Mouse (Mus musculus): ENCODE measurements around the gene Ppm1h. TPM values are rescaled to one million over a fixed set of nuclear protein-coding genes. Genes with fewer than 3 reads are reported as not detected.

Gene Ppm1h
- polyA plus RNA-seq, 1 experiment from 2014 or later, result 2.2 TPM

DNA sequence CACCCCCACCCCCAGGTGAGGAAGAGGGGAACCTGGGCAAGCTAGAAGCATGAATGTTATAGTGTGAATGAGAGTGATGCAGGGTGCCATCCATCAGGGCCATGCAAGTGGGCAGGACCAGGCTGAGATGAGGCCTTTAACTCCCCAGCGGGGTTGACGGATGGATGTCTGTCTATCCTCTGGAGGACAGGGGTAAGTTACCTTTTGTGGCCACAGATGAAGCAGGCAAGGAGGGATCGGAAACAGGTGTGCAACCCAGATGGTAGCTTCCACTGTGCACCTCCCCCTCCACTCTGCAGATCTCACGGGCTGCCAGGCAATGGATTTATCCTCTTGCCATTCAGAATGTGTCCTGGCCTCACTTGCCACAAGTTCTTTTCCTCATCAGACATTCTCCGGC lies 222.8 kb downstream of the Ppm1h start:
- Histone ChIP-seq H3K4me1 (replicated peaks) (no peaks in the 10 kb centered on the region), H3K4me2 (no peak overlapping the region), H3K9ac (no peak overlapping the region), H3K27ac (replicated peaks) (no peak overlapping the region), H3K9me3 (replicated peaks) (no peaks in the 10 kb centered on the region), H3K4me3 (replicated peaks) (no peak overlapping the region), H3K36me3 (replicated peaks) (no peaks in the 10 kb centered on the region), H3K27me3 (no peaks in the 10 kb centered on the region)
- 76% methylated on average over 5 of the region's 5 CpGs for WGBS (ENCODE audit: insufficient replicate concordance)
- no peak for ATAC-seq (ENCODE audit: insufficient read depth)

DNA sequence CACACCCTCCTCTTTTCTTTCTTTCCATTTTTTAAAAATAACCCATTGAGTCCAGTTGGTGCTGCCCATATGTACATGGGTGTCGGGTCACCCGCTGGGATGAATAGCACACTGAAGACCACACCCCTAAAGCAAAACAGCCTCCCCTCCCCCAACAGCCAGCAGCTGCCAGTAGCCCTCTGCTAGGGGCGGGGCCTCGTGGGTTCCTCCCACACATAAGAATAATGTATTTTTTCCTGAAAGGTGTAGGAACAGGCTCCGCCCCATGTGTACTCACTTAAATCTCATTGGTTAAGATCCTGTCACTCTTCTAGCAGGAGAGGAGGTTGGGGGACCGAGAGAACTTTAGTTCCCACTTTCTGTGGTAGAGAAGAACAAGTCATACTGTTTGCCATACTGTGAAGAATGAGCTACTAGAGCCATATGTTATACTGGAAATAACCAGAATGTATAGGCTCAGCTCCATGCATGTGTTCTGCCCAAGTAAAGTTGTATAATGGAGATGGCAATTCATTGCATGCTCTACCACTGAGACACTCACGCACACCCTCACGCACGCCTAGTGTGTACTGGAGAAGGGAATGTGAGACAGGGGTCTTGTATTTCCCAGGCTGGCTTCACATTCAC lies 231.0 kb downstream of the Ppm1h start:
- Histone ChIP-seq H3K4me3 (replicated peaks) (no peak overlapping the region), H3K36me3 (replicated peaks) (no peaks in the 10 kb centered on the region), H3K4me1 (replicated peaks) (peaks cover 3% of the 10 kb centered on the region; the same call in 1 of the 2 replicates), H3K4me2 (no peak overlapping the region), H3K9me3 (replicated peaks) (no peaks in the 10 kb centered on the region), H3K9ac (no peak overlapping the region), H3K27ac (replicated peaks) (no peak overlapping the region), H3K27me3 (no peaks in the 10 kb centered on the region)
- ATAC-seq (ENCODE audit: insufficient read depth), result 0 out of 2 replicates have a peak, but pooled peaks have one; percentile 20
- WGBS (ENCODE audit: insufficient replicate concordance), result 50% methylated on average over 9 of the region's 9 CpGs

DNA sequence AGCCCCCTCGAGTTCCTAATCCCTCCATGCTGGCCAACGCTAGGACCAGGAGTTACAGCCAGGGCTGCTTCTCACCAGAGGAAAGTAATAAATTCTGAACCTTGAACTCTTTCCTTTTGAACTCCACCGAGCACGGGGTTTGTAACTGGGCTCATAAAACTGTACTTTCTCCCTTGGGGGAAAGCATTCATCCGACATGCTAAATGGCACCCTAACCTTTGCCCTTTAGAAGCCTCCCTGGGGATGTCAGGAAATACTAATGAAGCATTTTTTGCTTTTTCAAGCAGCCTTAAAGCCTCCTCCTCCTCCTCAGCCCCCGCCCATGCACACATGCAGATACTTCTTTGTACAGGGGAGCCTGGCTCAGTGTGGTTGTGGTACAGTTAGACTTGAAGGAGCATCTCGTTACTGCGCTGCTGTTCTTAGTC lies 232.2 kb downstream of the Ppm1h start:
- ATAC-seq (ENCODE audit: insufficient read depth), result no peak
- Histone ChIP-seq H3K4me1 (replicated peaks) (peaks cover 3% of the 10 kb centered on the region; the same call in 1 of the 2 replicates), H3K4me2 (no peak overlapping the region), H3K27me3 (no peaks in the 10 kb centered on the region), H3K4me3 (replicated peaks) (no peak overlapping the region), H3K9me3 (replicated peaks) (no peaks in the 10 kb centered on the region), H3K36me3 (replicated peaks) (no peaks in the 10 kb centered on the region), H3K9ac (no peak overlapping the region), H3K27ac (replicated peaks) (no peak overlapping the region)
- 59% methylated on average over 8 of the region's 8 CpGs for WGBS (ENCODE audit: insufficient replicate concordance)

GRCm38 (mm10) chr10:122911668-122912067 lies 233.1 kb downstream of the Ppm1h start:
- WGBS (ENCODE audit: insufficient replicate concordance), result 73% methylated on average over 8 of the region's 8 CpGs
- Histone ChIP-seq H3K4me2 (no peak overlapping the region), H3K27ac (replicated peaks) (no peak overlapping the region), H3K9me3 (replicated peaks) (no peaks in the 10 kb centered on the region), H3K4me1 (replicated peaks) (peaks cover 3% of the 10 kb centered on the region; the same call in 1 of the 2 replicates), H3K9ac (no peak overlapping the region), H3K36me3 (replicated peaks) (no peaks in the 10 kb centered on the region), H3K4me3 (replicated peaks) (no peak overlapping the region), H3K27me3 (no peaks in the 10 kb centered on the region)
- no peak for ATAC-seq (ENCODE audit: insufficient read depth)

DNA sequence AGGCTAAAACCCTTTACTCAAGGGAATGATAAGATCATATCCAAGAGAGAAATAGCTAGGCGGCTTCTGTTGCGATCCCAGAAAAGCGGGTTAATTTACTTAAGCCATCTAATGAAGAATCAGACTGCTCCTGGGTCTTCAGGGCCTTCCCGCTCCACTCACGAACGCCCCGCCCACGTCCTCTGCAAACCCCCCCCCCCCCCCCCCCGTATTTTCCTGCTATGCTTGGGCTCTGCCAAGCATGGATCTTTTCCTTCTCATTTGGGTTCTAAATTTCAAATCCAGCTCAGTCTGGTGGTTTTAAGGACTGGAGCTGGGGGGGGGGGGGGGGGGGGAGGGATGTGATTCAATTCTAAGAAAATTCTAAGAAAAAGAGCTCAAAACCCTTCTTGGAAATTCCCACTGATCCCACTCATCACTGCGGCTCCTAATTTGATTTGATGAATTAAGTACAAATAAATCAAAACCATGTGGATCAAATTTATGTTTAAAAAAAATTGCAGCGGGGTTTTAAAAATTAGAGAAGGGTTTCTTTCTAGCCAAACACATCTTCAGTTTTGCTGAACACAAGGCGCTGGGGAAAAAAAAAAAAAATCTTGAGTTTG lies 233.6 kb downstream of the Ppm1h start:
- H3K4me3 ChIP-seq (replicated peaks), result no peak overlapping the region
- WGBS (ENCODE audit: insufficient replicate concordance), result 58% methylated on average over 12 of the region's 12 CpGs
- peaks cover 3% of the 10 kb centered on the region; the same call in 1 of the 2 replicates for H3K4me1 ChIP-seq (replicated peaks)
- ATAC-seq (ENCODE audit: insufficient read depth), result no peak
- no peak overlapping the region for H3K27ac ChIP-seq (replicated peaks)
- 0 out of 2 replicates have a peak overlapping the region, but pooled peaks have one; percentile 21 for H3K4me2 ChIP-seq
- H3K36me3 ChIP-seq (replicated peaks), result no peaks in the 10 kb centered on the region
- no peaks in the 10 kb centered on the region for H3K9me3 ChIP-seq (replicated peaks)
- no peak overlapping the region for H3K9ac ChIP-seq
- no peaks in the 10 kb centered on the region for H3K27me3 ChIP-seq

DNA sequence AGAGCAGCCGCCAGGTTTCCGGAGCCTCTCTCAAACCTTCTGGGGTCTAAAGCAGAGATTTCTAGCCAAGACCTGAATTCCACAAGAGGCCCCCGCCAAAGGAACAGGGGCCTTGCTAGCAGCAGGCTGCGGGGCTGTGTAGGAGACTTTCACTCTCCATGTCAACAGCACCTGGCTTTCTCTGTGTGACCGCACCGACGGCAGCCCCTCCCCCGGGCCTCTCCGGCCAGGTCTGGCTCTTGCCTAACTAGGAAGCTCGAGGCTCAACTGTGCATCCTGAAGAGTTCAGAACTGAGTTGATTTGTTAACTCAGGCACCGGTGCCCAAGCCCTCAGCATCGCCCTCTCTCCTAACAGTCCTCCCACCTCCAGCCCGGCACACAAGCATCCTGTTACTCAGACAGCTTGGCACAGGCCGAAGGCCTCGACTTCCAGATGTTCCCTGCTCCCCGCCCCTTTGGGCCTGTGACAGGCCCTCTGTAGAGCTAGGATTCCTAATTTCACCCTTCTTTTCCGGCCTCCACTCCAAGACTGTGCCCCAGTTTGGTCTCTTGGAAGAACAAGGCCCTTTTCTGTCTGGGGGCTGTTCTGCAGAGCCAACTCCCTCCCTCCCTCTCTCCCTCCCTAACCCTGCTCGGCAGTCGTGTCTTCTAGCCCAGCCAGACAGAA lies 234.3 kb downstream of the Ppm1h start:
- peak overlapping the region; percentile 21; the same call in 1 of the 2 replicates for H3K4me2 ChIP-seq
- peak; percentile 14; the same call in 1 of the 2 replicates for ATAC-seq (ENCODE audit: insufficient read depth)
- H3K36me3 ChIP-seq (replicated peaks), result no peaks in the 10 kb centered on the region
- H3K9me3 ChIP-seq (replicated peaks), result no peaks in the 10 kb centered on the region
- H3K4me1 ChIP-seq (replicated peaks), result peaks cover 3% of the 10 kb centered on the region; the same call in 1 of the 2 replicates
- H3K27me3 ChIP-seq, result no peaks in the 10 kb centered on the region
- H3K9ac ChIP-seq, result no peak overlapping the region
- no peak overlapping the region for H3K27ac ChIP-seq (replicated peaks)
- no peak overlapping the region for H3K4me3 ChIP-seq (replicated peaks)
- WGBS (ENCODE audit: insufficient replicate concordance), result 42% methylated on average over 19 of the region's 19 CpGs

GRCm38 (mm10) chr10:122913393-122913792 lies 234.8 kb downstream of the Ppm1h start:
- H3K27ac ChIP-seq (replicated peaks), result no peak overlapping the region
- no peaks in the 10 kb centered on the region for H3K27me3 ChIP-seq
- H3K9ac ChIP-seq, result no peak overlapping the region
- no peaks in the 10 kb centered on the region for H3K36me3 ChIP-seq (replicated peaks)
- WGBS (ENCODE audit: insufficient replicate concordance), result 63% methylated on average over 11 of the region's 11 CpGs
- H3K4me1 ChIP-seq (replicated peaks), result peaks cover 3% of the 10 kb centered on the region; the same call in 1 of the 2 replicates
- H3K4me3 ChIP-seq (replicated peaks), result no peak overlapping the region
- no peak overlapping the region for H3K4me2 ChIP-seq
- no peaks in the 10 kb centered on the region for H3K9me3 ChIP-seq (replicated peaks)
- no peak for ATAC-seq (ENCODE audit: insufficient read depth)

- H3K9me3 ChIP-seq (replicated peaks), result no peaks in the 10 kb centered on the region
- no peak overlapping the region for H3K9ac ChIP-seq
- H3K4me1 ChIP-seq (replicated peaks), result no peaks in the 10 kb centered on the region
- no peaks in the 10 kb centered on the region for H3K27me3 ChIP-seq
- no peak overlapping the region for H3K4me2 ChIP-seq
- no peak overlapping the region for H3K4me3 ChIP-seq (replicated peaks)
- H3K36me3 ChIP-seq (replicated peaks), result no peaks in the 10 kb centered on the region
- 66% methylated on average over 8 of the region's 8 CpGs for WGBS (ENCODE audit: insufficient replicate concordance)
- H3K27ac ChIP-seq (replicated peaks), result no peak overlapping the region
- ATAC-seq (ENCODE audit: insufficient read depth), result no peak
Observed at GRCm38 (mm10) chr10:122915905-122916304, 237.3 kb downstream of the Ppm1h start.

GRCm38 (mm10) chr10:122917648-122918324 lies 239.2 kb downstream of the Ppm1h start:
- Histone ChIP-seq H3K36me3 (replicated peaks) (no peaks in the 10 kb centered on the region), H3K9ac (no peak overlapping the region), H3K4me3 (replicated peaks) (no peak overlapping the region), H3K27ac (replicated peaks) (no peak overlapping the region), H3K27me3 (no peaks in the 10 kb centered on the region), H3K4me1 (replicated peaks) (no peaks in the 10 kb centered on the region), H3K4me2 (no peak overlapping the region), H3K9me3 (replicated peaks) (no peaks in the 10 kb centered on the region)
- no peak for ATAC-seq (ENCODE audit: insufficient read depth)
- 76% methylated on average over 14 of the region's 14 CpGs for WGBS (ENCODE audit: insufficient replicate concordance)

DNA sequence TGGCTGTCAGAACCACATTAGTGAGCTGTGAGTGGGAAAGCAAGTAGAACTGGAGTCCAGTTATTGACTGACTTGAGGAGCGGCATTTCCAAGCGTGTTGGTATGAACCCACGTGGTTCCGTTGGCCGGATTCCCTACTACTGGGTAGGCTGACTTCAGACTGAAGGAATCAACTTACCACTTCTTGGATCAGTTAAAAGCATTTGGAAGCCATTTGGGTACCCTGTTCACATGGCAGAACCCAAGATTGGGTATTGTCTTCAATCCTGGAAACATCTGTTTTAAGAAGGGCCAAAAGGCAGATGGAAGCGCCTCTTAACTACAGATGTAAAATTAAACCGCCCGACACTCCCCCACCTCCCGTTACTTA lies 239.7 kb downstream of the Ppm1h start:
- no peaks in the 10 kb centered on the region for H3K36me3 ChIP-seq (replicated peaks)
- H3K4me2 ChIP-seq, result no peak overlapping the region
- no peaks in the 10 kb centered on the region for H3K9me3 ChIP-seq (replicated peaks)
- H3K4me1 ChIP-seq (replicated peaks), result no peaks in the 10 kb centered on the region
- no peak overlapping the region for H3K27ac ChIP-seq (replicated peaks)
- H3K9ac ChIP-seq, result no peak overlapping the region
- no peak overlapping the region for H3K4me3 ChIP-seq (replicated peaks)
- WGBS (ENCODE audit: insufficient replicate concordance), result 84% methylated on average over 9 of the region's 9 CpGs
- H3K27me3 ChIP-seq, result no peaks in the 10 kb centered on the region
- no peak for ATAC-seq (ENCODE audit: insufficient read depth)

- Histone ChIP-seq H3K4me2 (no peak overlapping the region), H3K4me1 (replicated peaks) (no peaks in the 10 kb centered on the region), H3K9ac (no peak overlapping the region), H3K36me3 (replicated peaks) (no peaks in the 10 kb centered on the region), H3K27me3 (no peaks in the 10 kb centered on the region), H3K9me3 (replicated peaks) (no peaks in the 10 kb centered on the region), H3K27ac (replicated peaks) (no peak overlapping the region), H3K4me3 (replicated peaks) (no peak overlapping the region)
- 74% methylated on average over 5 of the region's 5 CpGs for WGBS (ENCODE audit: insufficient replicate concordance)
- no peak for ATAC-seq (ENCODE audit: insufficient read depth)
Observed at GRCm38 (mm10) chr10:122918754-122919153, 240.2 kb downstream of the Ppm1h start.

Data from liver, embryonic 15.5 days (tissue).